Mouse (Mus musculus): Measurements from ENCODE around the gene Ckap2. TPM values are rescaled to one million over a fixed set of nuclear protein-coding genes. Genes with fewer than 3 reads are reported as not detected.

The Ckap2 gene
- 31.6 and 33.3 TPM in 2 replicates for polyA plus RNA-seq (2015; fragmentation: Nextera tagmentation; extraction: Ambion mirVana)

- Histone ChIP-seq H3K9me3 (no peaks in the 10 kb centered on the region), H3K27me3 (replicated peaks) (no peaks in the 10 kb centered on the region), H3K36me3 (no peaks in the 10 kb centered on the region), H3K27ac (replicated peaks) (peak within 1 kb of the TSS; percentile 79), H3K4me3 (peak within 1 kb of the TSS; percentile 71), H3K9ac (peak within 1 kb of the TSS; percentile 85), H3K4me1 (peaks cover 12% of the 10 kb centered on the region), H3K4me2 (peak within 1 kb of the TSS; percentile 68)
- ATAC-seq (ENCODE audit: extremely low read depth, insufficient number of reproducible peaks, low FRiP score, low TSS enrichment): peak; percentile 91
- 2% methylated on average over 63 of the region's 63 CpGs for WGBS
These were observed at the start of gene Ckap2 for GRCm38 (mm10) chr8:22185431-22186397. Gene Ckap2 (minus strand): TSS chr8:22185819.

- Histone ChIP-seq H3K4me2 (peak overlapping the region; percentile 94), H3K4me3 (peak overlapping the region; percentile 71), H3K4me1 (peaks cover 19% of the 10 kb centered on the region), H3K9me3 (no peaks in the 10 kb centered on the region), H3K9ac (peak overlapping the region; percentile 83), H3K36me3 (peaks cover 5% of the 10 kb centered on the region), H3K27me3 (replicated peaks) (peaks cover 14% of the 10 kb centered on the region; the same call in 1 of the 2 replicates), H3K27ac (replicated peaks) (peak overlapping the region; percentile 78)
- WGBS: 39% methylated on average over 7 of the region's 7 CpGs
- ATAC-seq (ENCODE audit: extremely low read depth, insufficient number of reproducible peaks, low FRiP score, low TSS enrichment): no peak
These were observed 43.0 kb upstream of the Ckap2 start for GRCm38 (mm10) chr8:22228621-22229020.

GRCm38 (mm10) chr8:22227061-22227877 is 41.6 kb upstream of the Ckap2 start, which contains the start of gene Thsd1:
Gene Thsd1 (plus strand): TSS chr8:22227313.
- Histone ChIP-seq H3K4me2 (peak within 1 kb of the TSS; percentile 94), H3K4me1 (peaks cover 19% of the 10 kb centered on the region), H3K36me3 (peaks cover 16% of the 10 kb centered on the region), H3K4me3 (peak within 1 kb of the TSS; percentile 71), H3K9me3 (no peaks in the 10 kb centered on the region), H3K27ac (replicated peaks) (peak within 1 kb of the TSS; percentile 78), H3K27me3 (replicated peaks) (peaks cover 14% of the 10 kb centered on the region; the same call in 1 of the 2 replicates), H3K9ac (peak within 1 kb of the TSS; percentile 83)
- ATAC-seq (ENCODE audit: extremely low read depth, insufficient number of reproducible peaks, low FRiP score, low TSS enrichment): peak; percentile 68
- WGBS: under 1% methylated on average over 39 of the region's 39 CpGs

GRCm38 (mm10) chr8:22226361-22226760 is 40.7 kb upstream of the Ckap2 start:
- WGBS: 52% methylated on average over 8 of the region's 8 CpGs
- Histone ChIP-seq H3K27me3 (replicated peaks) (peaks cover 14% of the 10 kb centered on the region; the same call in 1 of the 2 replicates), H3K9me3 (no peaks in the 10 kb centered on the region), H3K9ac (peak overlapping the region; percentile 47; the same call in 1 of the 2 replicates), H3K27ac (replicated peaks) (peak overlapping the region; percentile 57), H3K4me2 (peak overlapping the region; percentile 94), H3K36me3 (peaks cover 24% of the 10 kb centered on the region), H3K4me3 (peak overlapping the region; percentile 71), H3K4me1 (peaks cover 19% of the 10 kb centered on the region)
- ATAC-seq (ENCODE audit: extremely low read depth, insufficient number of reproducible peaks, low FRiP score, low TSS enrichment): no peak

DNA sequence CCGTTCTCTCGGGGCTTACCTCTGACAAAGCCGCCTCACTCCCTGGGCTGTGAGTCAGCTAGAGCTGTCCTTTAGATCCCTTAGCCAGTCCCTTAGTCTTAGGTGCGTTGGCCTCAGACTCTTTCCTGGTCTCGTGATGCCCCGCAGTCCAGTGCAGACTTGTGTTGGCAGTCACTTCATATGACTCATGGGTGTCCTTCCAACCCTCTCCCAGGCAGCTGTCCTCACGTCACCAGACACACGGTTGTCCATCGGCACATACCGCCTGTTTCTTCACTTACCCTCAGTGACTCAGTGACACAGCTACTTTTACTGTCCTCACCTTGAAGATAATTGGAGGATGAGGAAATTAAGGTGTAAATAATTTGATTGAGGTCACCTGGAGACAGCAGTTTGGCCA is 29.2 kb upstream of the Ckap2 start:
- no peak for ATAC-seq (ENCODE audit: extremely low read depth, insufficient number of reproducible peaks, low FRiP score, low TSS enrichment)
- 85% methylated on average over 10 of the region's 10 CpGs for WGBS
- peaks cover 84% of the 10 kb centered on the region for H3K36me3 ChIP-seq

GRCm38 (mm10) chr8:22209012-22209411 is 23.4 kb upstream of the Ckap2 start:
- Histone ChIP-seq H3K36me3 (peaks cover 62% of the 10 kb centered on the region), H3K4me1 (peaks cover 18% of the 10 kb centered on the region), H3K9ac (no peak overlapping the region), H3K4me2 (peak overlapping the region; percentile 28; the same call in 1 of the 2 replicates), H3K4me3 (no peak overlapping the region), H3K9me3 (no peaks in the 10 kb centered on the region), H3K27me3 (replicated peaks) (no peaks in the 10 kb centered on the region), H3K27ac (replicated peaks) (peak overlapping the region; percentile 73)
- ATAC-seq (ENCODE audit: extremely low read depth, insufficient number of reproducible peaks, low FRiP score, low TSS enrichment): no peak; the same call in 1 of the 2 replicates
- 12% methylated on average over 5 of the region's 5 CpGs for WGBS

More for the DNA sequence above, 29.2 kb upstream of the Ckap2 start:
- H3K4me1 ChIP-seq: no peaks in the 10 kb centered on the region
- H3K9ac ChIP-seq: no peak overlapping the region
- H3K4me3 ChIP-seq: no peak overlapping the region
- H3K27me3 ChIP-seq (replicated peaks): no peaks in the 10 kb centered on the region
- H3K9me3 ChIP-seq: no peaks in the 10 kb centered on the region
- no peak overlapping the region for H3K27ac ChIP-seq (replicated peaks)
- H3K4me2 ChIP-seq: no peak overlapping the region

- H3K27ac ChIP-seq (replicated peaks): peak overlapping the region; percentile 81
- H3K4me3 ChIP-seq: no peak overlapping the region
- WGBS: 72% methylated on average over 4 of the region's 4 CpGs
- H3K36me3 ChIP-seq: peaks cover 63% of the 10 kb centered on the region
- H3K27me3 ChIP-seq (replicated peaks): no peaks in the 10 kb centered on the region
- H3K4me1 ChIP-seq: peaks cover 18% of the 10 kb centered on the region
- no peak for ATAC-seq (ENCODE audit: extremely low read depth, insufficient number of reproducible peaks, low FRiP score, low TSS enrichment)
- H3K9me3 ChIP-seq: no peaks in the 10 kb centered on the region
- H3K4me2 ChIP-seq: no peak overlapping the region
- no peak overlapping the region for H3K9ac ChIP-seq
These were observed 21.9 kb upstream of the Ckap2 start for GRCm38 (mm10) chr8:22207535-22207934.

DNA sequence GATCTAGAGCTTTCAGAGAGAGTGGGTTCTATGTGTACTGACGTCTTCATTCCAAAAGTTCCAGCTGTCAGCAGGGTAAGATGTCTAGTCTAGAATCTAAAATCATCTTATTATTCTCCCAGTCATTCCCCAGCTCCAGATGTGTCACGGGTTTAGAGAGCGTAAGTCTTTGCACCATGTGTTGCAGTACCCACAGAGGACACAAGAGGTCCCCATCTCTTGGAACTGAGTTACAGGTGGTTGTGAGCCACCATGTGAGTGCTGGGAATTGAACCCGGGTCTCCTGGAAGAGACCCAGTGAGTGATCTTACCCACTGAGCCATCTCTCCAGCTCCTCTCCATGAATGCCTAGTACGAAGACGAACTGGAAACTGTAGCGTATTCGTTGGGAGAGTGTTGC is 13.9 kb upstream of the Ckap2 start:
- 96% methylated on average over 8 of the region's 8 CpGs for WGBS
- no peak overlapping the region for H3K4me3 ChIP-seq
- peaks cover 6% of the 10 kb centered on the region for H3K4me1 ChIP-seq
- no peaks in the 10 kb centered on the region for H3K9me3 ChIP-seq
- no peaks in the 10 kb centered on the region for H3K27me3 ChIP-seq (replicated peaks)
- H3K27ac ChIP-seq (replicated peaks): no peak overlapping the region
- H3K36me3 ChIP-seq: peaks cover 48% of the 10 kb centered on the region
- no peak for ATAC-seq (ENCODE audit: extremely low read depth, insufficient number of reproducible peaks, low FRiP score, low TSS enrichment)
- H3K4me2 ChIP-seq: no peak overlapping the region
- no peak overlapping the region for H3K9ac ChIP-seq

GRCm38 (mm10) chr8:22197914-22198313 is 12.3 kb upstream of the Ckap2 start:
- ATAC-seq (ENCODE audit: extremely low read depth, insufficient number of reproducible peaks, low FRiP score, low TSS enrichment): no peak
- Histone ChIP-seq H3K4me3 (no peak overlapping the region), H3K36me3 (peaks cover 35% of the 10 kb centered on the region), H3K4me1 (peaks cover 16% of the 10 kb centered on the region), H3K9ac (no peak overlapping the region), H3K27me3 (replicated peaks) (no peaks in the 10 kb centered on the region), H3K27ac (replicated peaks) (no peak overlapping the region), H3K9me3 (no peaks in the 10 kb centered on the region), H3K4me2 (no peak overlapping the region)
- WGBS: 93% methylated on average over 6 of the region's 6 CpGs

DNA sequence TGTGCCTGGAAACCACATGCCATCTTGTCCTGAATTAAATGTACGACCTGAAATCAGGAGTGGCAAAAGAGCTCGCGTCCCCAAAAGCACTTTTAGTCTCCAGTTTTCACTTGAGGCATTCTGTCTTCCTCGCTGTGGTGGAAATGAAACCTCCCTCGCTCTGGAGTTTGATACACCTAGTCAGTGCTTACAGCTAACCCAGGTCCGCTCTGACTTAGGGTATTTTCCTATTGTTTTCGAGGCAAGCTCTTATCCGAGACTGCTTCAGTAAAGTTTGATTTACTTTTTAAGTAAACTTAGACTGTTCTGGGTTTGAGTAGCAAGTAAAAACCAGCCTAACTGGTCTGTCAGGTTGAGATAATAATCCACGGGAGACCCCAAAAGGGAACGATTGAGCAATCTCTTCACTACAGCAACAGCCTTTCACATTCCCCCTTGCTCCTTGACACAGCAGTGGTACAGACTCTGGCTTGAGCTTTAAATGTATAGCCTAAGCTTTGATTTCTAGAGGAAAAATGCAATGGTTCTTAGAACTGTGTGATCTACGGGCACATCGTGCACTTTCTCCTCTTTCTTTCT is 7.9 kb upstream of the Ckap2 start:
- ATAC-seq (ENCODE audit: extremely low read depth, insufficient number of reproducible peaks, low FRiP score, low TSS enrichment): no peak
- Histone ChIP-seq H3K27me3 (replicated peaks) (no peaks in the 10 kb centered on the region), H3K9me3 (no peaks in the 10 kb centered on the region), H3K9ac (peak overlapping the region; percentile 95), H3K4me3 (peak overlapping the region; percentile 88), H3K4me2 (peak overlapping the region; percentile 88), H3K27ac (replicated peaks) (peak overlapping the region; percentile 99), H3K4me1 (peaks cover 16% of the 10 kb centered on the region), H3K36me3 (peaks cover 4% of the 10 kb centered on the region; the same call in 1 of the 2 replicates)
- 13% methylated on average over 12 of the region's 12 CpGs for WGBS
